Mouse (Mus musculus) lung, postnatal 4 days (tissue): ENCODE measurements at regions not wholly inside any gene's neighbourhood (a gene's known extent, or its start where the extent isn't known, plus 50 kb on each side); places are given as distances from the start of the nearest gene placed in this dataset.
"Not testable (repeated sequence)": the region's sequence is repeated elsewhere in the genome, so short reads cannot be mapped to it uniquely, and the experiment has no call there.

ENCODE experiments used
- DNase-seq, 2 experiments: peaks; one replicate each; pipeline ENCODE4 v3.0.0; 2021

DNA sequence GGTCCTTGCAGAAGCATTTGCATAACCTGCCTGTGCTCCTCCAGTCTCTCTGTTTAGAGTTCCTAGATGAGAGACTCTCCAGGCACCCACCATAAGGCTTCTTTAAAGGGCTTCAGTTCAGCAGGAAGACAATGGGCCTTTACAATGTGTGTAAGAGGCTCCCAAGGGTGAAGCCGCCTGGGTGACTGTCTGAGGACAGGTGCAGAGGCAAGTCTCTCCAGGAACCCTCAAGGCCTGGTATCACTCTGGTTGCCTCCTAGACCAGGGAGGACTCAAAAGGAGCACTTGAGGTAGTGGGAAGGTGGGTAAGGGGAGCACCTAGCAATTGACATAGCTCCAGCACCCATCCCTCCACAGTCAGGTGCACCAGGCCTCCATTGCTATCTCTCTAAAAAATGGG lies 55.8 kb upstream of the Irx2 start:
- DNase-seq, result no peak

GRCm38 (mm10) chr13:72574126-72574525 lies 54.5 kb upstream of the Irx2 start:
- DNase-seq, result not testable (repeated sequence)

DNA sequence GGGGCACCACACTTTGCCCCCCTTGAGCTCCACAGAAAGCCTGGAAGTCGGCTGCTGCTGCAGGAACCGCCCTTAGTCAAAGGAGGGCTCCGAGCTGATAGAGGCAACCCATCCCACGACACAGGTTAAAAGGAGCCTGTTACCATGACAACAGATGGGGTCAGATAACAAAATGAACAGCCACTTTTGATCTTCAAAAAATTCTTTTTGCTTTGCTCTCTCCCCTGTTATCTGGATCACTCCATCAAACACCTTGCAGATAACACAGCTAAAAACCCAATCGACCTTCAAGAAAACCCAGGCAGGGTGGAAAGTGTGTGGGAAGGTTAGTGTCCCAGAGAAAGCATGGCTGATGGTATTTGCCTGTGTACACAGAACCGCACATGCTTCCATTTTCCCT lies 52.1 kb upstream of the Irx2 start:
- no peak for DNase-seq

DNA sequence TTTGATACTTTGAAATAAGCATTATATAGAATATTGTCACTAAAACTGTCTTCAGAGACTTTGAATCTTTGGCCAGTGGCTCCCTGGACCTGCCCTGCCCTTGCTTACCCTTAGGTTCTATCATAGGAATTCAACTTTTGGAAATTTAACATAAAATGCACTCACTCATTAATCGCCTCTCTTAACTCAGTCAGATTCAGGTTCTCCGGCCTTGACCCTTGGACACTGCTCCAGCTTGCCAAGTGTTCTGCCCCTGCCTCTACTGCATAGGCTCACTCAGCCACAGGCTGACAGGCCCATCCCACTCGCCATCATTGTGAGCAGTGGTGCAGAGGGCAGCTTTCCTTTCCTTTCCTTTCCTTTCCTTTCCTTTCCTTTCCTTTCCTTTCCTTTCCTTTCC lies 50.2 kb upstream of the Irx2 start:
- no peak for DNase-seq
